Mouse (Mus musculus): ENCODE data around the gene Baiap2l1. TPM values are rescaled to one million over a fixed set of nuclear protein-coding genes. Genes with fewer than 3 reads are reported as not detected.

The Baiap2l1 gene
- polyA plus RNA-seq, 1 experiment from 2014 or later: 11.0 TPM

DNA sequence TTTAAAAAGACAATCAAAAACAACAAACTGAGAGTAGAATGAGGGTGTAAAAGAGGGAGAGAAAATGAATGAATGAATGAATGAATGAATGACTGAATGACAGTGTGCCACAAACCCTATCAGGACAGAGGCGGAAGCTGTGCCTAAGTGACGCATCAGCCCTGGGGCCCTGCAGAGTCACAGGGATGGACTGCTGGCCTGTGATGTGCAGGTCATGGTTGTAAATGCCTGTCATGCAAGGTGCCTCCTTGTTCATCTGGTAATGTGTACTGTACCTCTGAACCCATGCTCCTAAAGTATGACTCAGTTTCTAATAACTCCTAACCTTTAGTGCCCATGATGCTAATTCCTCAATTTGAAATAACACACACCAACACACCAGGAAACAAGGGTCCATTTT, 54.8 kb downstream of the Baiap2l1 start:
- Histone ChIP-seq H3K9ac (ENCODE audit: low read length) (no peak overlapping the region), H3K4me3 (ENCODE audit: control insufficient read depth in 1 of 2, insufficient read depth in 1 of 2, low read depth in 1 of 2, low read length in 2 of 2) (no peak overlapping the region), H3K4me1 (ENCODE audit: control insufficient read depth in 2 of 2, insufficient read depth in 2 of 2, low read length in 2 of 2) (no peaks in the 10 kb centered on the region), H3K27ac (replicated peaks in 1 of 2; ENCODE audit: control insufficient read depth in 1 of 2, insufficient read depth in 1 of 2, low read depth in 2 of 2, low read length in 2 of 2) (no peak overlapping the region), H3K4me2 (ENCODE audit: low read length) (no peak overlapping the region), H3K9me3 (ENCODE audit: control insufficient read depth, low read length) (no peaks in the 10 kb centered on the region), H3K36me3 (ENCODE audit: control insufficient read depth, insufficient read depth, low read length) (no peaks in the 10 kb centered on the region), H3K27me3 (ENCODE audit: control insufficient read depth, insufficient read depth, low read length) (no peaks in the 10 kb centered on the region)
- 86% methylated on average over 2 of the region's 2 CpGs for WGBS
- no peak for ATAC-seq (ENCODE audit: insufficient number of reproducible peaks, insufficient read depth, low FRiP score, low read depth)

DNA sequence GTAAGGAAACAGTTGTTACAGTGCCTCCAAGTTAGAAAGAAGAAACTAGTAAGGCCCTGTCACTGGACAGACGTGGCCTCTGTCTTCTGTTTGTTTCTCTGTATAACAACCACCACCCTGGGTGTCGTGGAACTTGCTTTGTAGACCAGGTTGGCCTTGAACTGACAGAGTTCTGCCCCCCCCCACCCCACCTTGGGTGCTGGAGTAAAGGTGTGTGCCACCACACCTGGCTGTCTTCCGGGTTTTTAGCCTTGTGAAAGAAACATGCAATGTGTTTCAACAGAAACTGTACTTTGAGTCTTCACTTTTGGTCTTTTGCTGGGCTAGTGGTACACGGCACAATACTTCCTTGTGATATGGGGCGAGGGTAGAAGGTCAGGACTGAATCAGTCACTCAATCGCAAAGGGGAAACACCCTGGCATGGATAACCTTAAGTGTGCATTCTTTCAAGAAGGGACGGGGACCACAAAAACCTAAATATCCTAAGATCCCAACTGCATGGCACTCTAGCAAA, 61.8 kb downstream of the Baiap2l1 start:
- 80% methylated on average over 7 of the region's 7 CpGs for WGBS
- no peaks in the 10 kb centered on the region for H3K27me3 ChIP-seq (ENCODE audit: control insufficient read depth, insufficient read depth, low read length)
- H3K9ac ChIP-seq (ENCODE audit: low read length): no peak overlapping the region
- H3K36me3 ChIP-seq (ENCODE audit: control insufficient read depth, insufficient read depth, low read length): no peaks in the 10 kb centered on the region
- H3K4me3 ChIP-seq (ENCODE audit: control insufficient read depth in 1 of 2, insufficient read depth in 1 of 2, low read depth in 1 of 2, low read length in 2 of 2): no peak overlapping the region
- no peak overlapping the region for H3K27ac ChIP-seq (replicated peaks in 1 of 2; ENCODE audit: control insufficient read depth in 1 of 2, insufficient read depth in 1 of 2, low read depth in 2 of 2, low read length in 2 of 2)
- no peak for ATAC-seq (ENCODE audit: insufficient number of reproducible peaks, insufficient read depth, low FRiP score, low read depth)
- H3K4me2 ChIP-seq (ENCODE audit: low read length): no peak overlapping the region
- peaks cover 4 to 9% of the 10 kb centered on the region in 2 experiments; a peak in 2 of 4 replicates for H3K4me1 ChIP-seq (ENCODE audit: control insufficient read depth in 2 of 2, insufficient read depth in 2 of 2, low read length in 2 of 2)
- no peaks in the 10 kb centered on the region for H3K9me3 ChIP-seq (ENCODE audit: control insufficient read depth, low read length)

DNA sequence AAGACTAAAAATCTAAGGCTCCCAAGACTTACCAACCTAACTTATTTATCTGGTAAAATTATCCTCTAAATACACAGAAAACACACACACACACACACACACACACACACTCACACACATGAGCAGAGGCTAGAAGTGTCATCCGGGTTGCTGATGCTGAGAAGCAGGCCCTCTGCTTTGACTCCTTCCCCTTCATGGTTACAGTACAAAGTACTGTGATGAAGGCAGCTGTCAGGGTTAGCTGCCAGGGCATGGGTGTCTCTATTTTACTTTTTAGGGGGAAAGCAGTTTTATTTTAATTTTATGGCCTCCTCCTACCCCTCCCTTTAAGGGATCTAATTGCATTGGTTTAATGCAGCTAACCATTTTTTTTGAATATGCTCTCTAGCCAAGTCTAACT, 62.6 kb downstream of the Baiap2l1 start:
- no peaks in the 10 kb centered on the region for H3K9me3 ChIP-seq (ENCODE audit: control insufficient read depth, low read length)
- ATAC-seq (ENCODE audit: insufficient number of reproducible peaks, insufficient read depth, low FRiP score, low read depth): no peak
- no peaks in the 10 kb centered on the region for H3K27me3 ChIP-seq (ENCODE audit: control insufficient read depth, insufficient read depth, low read length)
- no peaks in the 10 kb centered on the region for H3K36me3 ChIP-seq (ENCODE audit: control insufficient read depth, insufficient read depth, low read length)
- H3K27ac ChIP-seq (replicated peaks in 1 of 2; ENCODE audit: control insufficient read depth in 1 of 2, insufficient read depth in 1 of 2, low read depth in 2 of 2, low read length in 2 of 2): no peak overlapping the region
- peaks cover 9 to 13% of the 10 kb centered on the region in 2 experiments for H3K4me1 ChIP-seq (ENCODE audit: control insufficient read depth in 2 of 2, insufficient read depth in 2 of 2, low read length in 2 of 2)
- 87% methylated on average over 1 of the region's 1 CpGs for WGBS
- H3K9ac ChIP-seq (ENCODE audit: low read length): no peak overlapping the region
- no peak overlapping the region for H3K4me2 ChIP-seq (ENCODE audit: low read length)
- no peak overlapping the region for H3K4me3 ChIP-seq (ENCODE audit: control insufficient read depth in 1 of 2, insufficient read depth in 1 of 2, low read depth in 1 of 2, low read length in 2 of 2)

DNA sequence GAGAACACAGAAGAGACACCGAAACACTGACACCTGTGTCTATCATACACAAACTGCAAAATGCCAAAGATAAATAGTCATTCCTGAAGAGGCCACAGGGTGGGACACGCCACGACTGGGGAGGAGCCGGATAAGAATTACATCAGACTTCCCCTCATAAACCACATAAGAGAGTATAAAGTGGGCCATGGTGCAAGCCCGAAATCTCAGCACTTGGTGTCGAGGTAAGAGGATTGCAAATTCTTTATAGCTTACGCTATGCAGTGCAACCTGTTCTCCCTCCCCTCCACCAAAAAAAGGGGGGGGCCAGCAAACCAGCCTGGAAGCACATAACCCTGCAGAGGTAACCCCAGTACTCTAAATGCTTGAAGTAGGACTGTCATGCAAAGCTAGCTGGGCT, 63.0 kb downstream of the Baiap2l1 start:
- H3K36me3 ChIP-seq (ENCODE audit: control insufficient read depth, insufficient read depth, low read length): no peaks in the 10 kb centered on the region
- no peak for ATAC-seq (ENCODE audit: insufficient number of reproducible peaks, insufficient read depth, low FRiP score, low read depth)

DNA sequence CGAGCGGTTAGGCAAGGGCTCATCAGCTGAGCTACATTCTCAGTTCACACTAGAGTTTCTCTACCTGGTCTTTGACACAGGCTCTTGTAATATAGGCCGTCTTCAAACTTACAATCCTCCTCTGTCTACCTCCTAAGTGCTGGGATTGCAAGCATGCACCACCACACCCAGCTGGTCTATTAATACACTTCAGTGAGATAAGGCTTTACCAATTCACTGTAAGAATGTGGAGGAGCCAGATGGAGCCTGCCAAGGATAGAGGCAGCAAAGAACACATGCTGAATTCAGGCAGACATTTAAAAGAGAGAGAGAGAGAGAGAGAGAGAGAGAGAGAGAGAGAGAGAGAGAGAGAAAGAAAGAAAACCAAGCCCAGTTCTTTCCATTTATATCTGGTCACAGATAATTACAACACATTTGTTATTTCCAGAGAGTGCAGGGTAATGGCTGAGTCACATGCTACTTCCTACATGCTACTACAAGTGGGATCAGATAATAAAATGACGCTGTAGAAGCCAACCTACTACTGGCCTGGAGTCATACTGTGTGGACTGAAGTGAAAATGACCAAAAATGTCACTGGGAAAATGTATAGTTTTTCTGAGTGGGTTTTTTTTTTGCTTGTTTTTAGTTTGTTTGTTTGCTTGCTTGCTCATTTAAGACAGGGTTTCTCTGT, 68.0 kb downstream of the Baiap2l1 start:
- no peaks in the 10 kb centered on the region for H3K9me3 ChIP-seq (ENCODE audit: control insufficient read depth, low read length)
- peaks cover 12 to 24% of the 10 kb centered on the region in 2 experiments for H3K4me1 ChIP-seq (ENCODE audit: control insufficient read depth in 2 of 2, insufficient read depth in 2 of 2, low read length in 2 of 2)
- H3K4me2 ChIP-seq (ENCODE audit: low read length): peak overlapping the region; percentile 42
- no peaks in the 10 kb centered on the region for H3K27me3 ChIP-seq (ENCODE audit: control insufficient read depth, insufficient read depth, low read length)
- no peaks in the 10 kb centered on the region for H3K36me3 ChIP-seq (ENCODE audit: control insufficient read depth, insufficient read depth, low read length)
- peak; percentile 89 for ATAC-seq (ENCODE audit: insufficient number of reproducible peaks, insufficient read depth, low FRiP score, low read depth)
- no peak overlapping the region for H3K4me3 ChIP-seq (ENCODE audit: control insufficient read depth in 1 of 2, insufficient read depth in 1 of 2, low read depth in 1 of 2, low read length in 2 of 2)
- peak overlapping the region; percentile 65 to 85 for H3K27ac ChIP-seq (replicated peaks in 1 of 2; ENCODE audit: control insufficient read depth in 1 of 2, insufficient read depth in 1 of 2, low read depth in 2 of 2, low read length in 2 of 2)
- peak overlapping the region; percentile 22; the same call in 1 of the 2 replicates for H3K9ac ChIP-seq (ENCODE audit: low read length)
- WGBS: 33% methylated on average over 4 of the region's 4 CpGs

More for the DNA sequence above, 63.0 kb downstream of the Baiap2l1 start:
- WGBS: 57% methylated on average over 7 of the region's 7 CpGs
- H3K4me2 ChIP-seq (ENCODE audit: low read length): no peak overlapping the region
- no peak overlapping the region for H3K9ac ChIP-seq (ENCODE audit: low read length)
- H3K9me3 ChIP-seq (ENCODE audit: control insufficient read depth, low read length): no peaks in the 10 kb centered on the region
- no peaks in the 10 kb centered on the region for H3K27me3 ChIP-seq (ENCODE audit: control insufficient read depth, insufficient read depth, low read length)
- H3K27ac ChIP-seq (replicated peaks in 1 of 2; ENCODE audit: control insufficient read depth in 1 of 2, insufficient read depth in 1 of 2, low read depth in 2 of 2, low read length in 2 of 2): no peak overlapping the region
- no peak overlapping the region for H3K4me3 ChIP-seq (ENCODE audit: control insufficient read depth in 1 of 2, insufficient read depth in 1 of 2, low read depth in 1 of 2, low read length in 2 of 2)
- H3K4me1 ChIP-seq (ENCODE audit: control insufficient read depth in 2 of 2, insufficient read depth in 2 of 2, low read length in 2 of 2): peaks cover 10 to 17% of the 10 kb centered on the region in 2 experiments

DNA sequence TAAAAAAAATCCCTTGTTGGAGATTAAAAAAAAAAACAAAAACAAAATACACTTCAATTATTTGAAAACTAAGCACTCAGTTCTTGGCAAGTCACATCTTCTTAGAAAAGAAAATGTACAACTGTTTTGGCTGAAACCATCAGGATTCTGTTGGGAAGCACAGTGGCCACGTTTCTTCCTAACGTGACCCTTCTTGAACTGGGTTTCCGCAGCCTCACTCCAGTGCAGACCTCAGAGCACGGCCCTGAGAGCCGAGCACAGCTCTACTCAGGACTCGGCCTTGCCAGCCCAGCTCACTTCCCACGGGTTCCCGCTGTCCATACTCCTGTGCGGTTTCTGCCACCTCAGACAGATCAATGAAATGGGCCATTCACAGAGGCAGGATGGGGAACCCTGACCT, 69.5 kb downstream of the Baiap2l1 start:
- WGBS: 88% methylated on average over 9 of the region's 9 CpGs

DNA sequence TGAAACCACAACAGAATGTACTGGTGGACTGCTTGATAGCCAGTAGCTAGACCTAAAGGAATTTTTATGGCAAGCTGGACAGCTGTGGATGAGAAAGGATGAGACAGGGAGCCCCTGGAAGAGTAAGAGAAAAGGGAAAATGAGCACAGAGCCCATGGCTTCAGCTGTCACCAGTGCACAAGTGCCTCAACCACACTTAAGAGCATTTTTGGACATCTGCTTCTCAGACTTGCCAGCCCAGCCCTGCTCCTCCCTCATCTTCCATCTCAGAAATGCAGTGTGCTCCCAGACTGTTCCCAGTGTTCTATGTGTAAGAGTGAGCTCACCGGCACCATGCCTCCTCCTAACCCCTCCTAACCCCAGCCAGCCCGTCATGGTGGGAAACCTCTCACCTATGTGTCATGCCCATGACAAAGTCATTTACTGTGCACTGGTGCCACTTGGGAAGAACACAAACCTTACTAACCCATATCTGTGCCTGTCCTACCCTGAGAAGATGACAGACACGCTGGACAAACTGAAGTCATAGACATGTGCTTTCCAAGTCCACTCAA, 70.6 kb downstream of the Baiap2l1 start:
- no peaks in the 10 kb centered on the region for H3K9me3 ChIP-seq (ENCODE audit: control insufficient read depth, low read length)

More for the DNA sequence above, 69.5 kb downstream of the Baiap2l1 start:
- Histone ChIP-seq H3K9me3 (ENCODE audit: control insufficient read depth, low read length) (no peaks in the 10 kb centered on the region), H3K4me3 (ENCODE audit: control insufficient read depth in 1 of 2, insufficient read depth in 1 of 2, low read depth in 1 of 2, low read length in 2 of 2) (no peak overlapping the region), H3K36me3 (ENCODE audit: control insufficient read depth, insufficient read depth, low read length) (peaks cover 8% of the 10 kb centered on the region; the same call in 1 of the 2 replicates), H3K9ac (ENCODE audit: low read length) (no peak overlapping the region), H3K27me3 (ENCODE audit: control insufficient read depth, insufficient read depth, low read length) (no peaks in the 10 kb centered on the region), H3K27ac (replicated peaks in 1 of 2; ENCODE audit: control insufficient read depth in 1 of 2, insufficient read depth in 1 of 2, low read depth in 2 of 2, low read length in 2 of 2) (0 out of 4 replicates have a peak overlapping the region, but pooled peaks of 1 of the 2 experiments have one; percentile 25), H3K4me2 (ENCODE audit: low read length) (no peak overlapping the region), H3K4me1 (ENCODE audit: control insufficient read depth in 2 of 2, insufficient read depth in 2 of 2, low read length in 2 of 2) (peaks cover 14 to 26% of the 10 kb centered on the region in 2 experiments)
- ATAC-seq (ENCODE audit: insufficient number of reproducible peaks, insufficient read depth, low FRiP score, low read depth): no peak

More for the DNA sequence above, 70.6 kb downstream of the Baiap2l1 start:
- Histone ChIP-seq H3K36me3 (ENCODE audit: control insufficient read depth, insufficient read depth, low read length) (peaks cover 13% of the 10 kb centered on the region), H3K27ac (replicated peaks in 1 of 2; ENCODE audit: control insufficient read depth in 1 of 2, insufficient read depth in 1 of 2, low read depth in 2 of 2, low read length in 2 of 2) (peak overlapping the region in 1 of 2 experiments; percentile 31; a peak in 1 of 4 replicates), H3K4me1 (ENCODE audit: control insufficient read depth in 2 of 2, insufficient read depth in 2 of 2, low read length in 2 of 2) (peaks cover 14 to 26% of the 10 kb centered on the region in 2 experiments), H3K4me3 (ENCODE audit: control insufficient read depth in 1 of 2, insufficient read depth in 1 of 2, low read depth in 1 of 2, low read length in 2 of 2) (no peak overlapping the region), H3K27me3 (ENCODE audit: control insufficient read depth, insufficient read depth, low read length) (no peaks in the 10 kb centered on the region), H3K9ac (ENCODE audit: low read length) (no peak overlapping the region), H3K4me2 (ENCODE audit: low read length) (no peak overlapping the region)
- 72% methylated on average over 3 of the region's 3 CpGs for WGBS
- no peak for ATAC-seq (ENCODE audit: insufficient number of reproducible peaks, insufficient read depth, low FRiP score, low read depth)

Measured in heart, embryonic 14.5 days (tissue).